Mouse (Mus musculus): ENCODE data around the gene Gipc3.

DNA sequence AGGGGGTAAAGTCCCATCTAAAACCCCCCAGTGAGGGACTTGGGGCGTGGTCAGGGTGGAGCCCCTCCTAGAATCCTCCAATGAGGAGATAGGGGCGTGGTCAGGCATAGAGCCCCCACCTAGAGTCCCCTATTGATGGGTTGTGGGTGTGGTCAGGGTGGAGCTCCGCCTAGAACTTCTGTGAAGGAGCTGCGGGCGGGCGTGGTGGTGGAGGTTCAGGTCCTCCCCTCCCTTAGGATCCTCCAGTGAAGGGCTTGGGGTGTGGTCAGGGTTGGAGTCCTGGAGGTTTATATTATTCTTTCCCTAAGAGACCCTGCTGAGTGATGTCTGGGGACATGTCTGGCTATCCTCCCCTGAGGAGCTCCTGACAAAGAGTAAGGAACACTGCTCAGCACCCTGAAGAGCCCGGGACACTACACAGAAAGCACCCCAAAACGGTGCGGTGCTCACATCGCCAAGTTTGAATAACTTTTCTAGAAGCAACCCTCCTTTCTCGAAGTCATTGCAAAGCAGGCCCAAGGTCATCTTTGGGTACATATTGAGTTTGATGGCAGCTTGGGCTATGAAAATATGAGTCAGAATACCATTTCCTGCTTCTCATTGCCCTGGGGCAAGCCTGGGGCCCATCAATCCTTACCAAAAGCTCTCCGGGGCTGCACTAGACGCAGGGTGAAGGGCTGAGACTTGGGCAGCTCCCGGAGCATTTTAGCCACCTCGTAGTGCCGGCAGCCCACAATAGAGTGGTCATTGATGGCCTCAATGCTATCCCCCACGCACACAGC, 2.3 kb downstream of the Gipc3 start:
- TF ChIP-seq CTCF (IDR thresholded peaks at IDR 0.05; ENCODE audit: insufficient read depth, low read depth, low read length), result no peak
- TF ChIP-seq POLR2A (IDR thresholded peaks at IDR 0.05; ENCODE audit: insufficient read depth, low read depth, low read length), result no peak

Data from olfactory bulb, adult 2 months (tissue).